Mouse (Mus musculus): ENCODE results near the gene Eif2d. TPM values are rescaled to one million over a fixed set of nuclear protein-coding genes. Genes with fewer than 3 reads are reported as not detected.
A peak's percentile ranks its signal among the peaks of the same experiment; 100 is the strongest.

Gene Eif2d
- polyA plus RNA-seq, 1 experiment from 2014 or later = 48.1 TPM

- H3K4me3 ChIP-seq (ENCODE audit: low read length) = no peak overlapping the region
- ATAC-seq (replicated peaks; ENCODE audit: extremely low read depth, insufficient read depth, low FRiP score) = no peak
- H3K27me3 ChIP-seq (ENCODE audit: control insufficient read depth, insufficient read depth, low read length) = no peaks in the 10 kb centered on the region
- no peaks in the 10 kb centered on the region for H3K36me3 ChIP-seq (ENCODE audit: control insufficient read depth, insufficient read depth)
- no peaks in the 10 kb centered on the region for H3K9me3 ChIP-seq (replicated peaks; ENCODE audit: control insufficient read depth, low read length)
- H3K9ac ChIP-seq (ENCODE audit: low read length) = no peak overlapping the region
- no peak overlapping the region for H3K27ac ChIP-seq (ENCODE audit: low read length)
- H3K4me2 ChIP-seq (ENCODE audit: low read depth, low read length) = no peak overlapping the region
- 97% methylated on average over 1 of the region's 1 CpGs for WGBS
- peaks cover 7% of the 10 kb centered on the region; the same call in 1 of the 2 replicates for H3K4me1 ChIP-seq (ENCODE audit: control insufficient read depth, insufficient read depth, low read length)
Measured at GRCm38 (mm10) chr1:131211655-131212054, 58.7 kb downstream of the Eif2d start.

- ATAC-seq (replicated peaks; ENCODE audit: extremely low read depth, insufficient read depth, low FRiP score) = no peak
- Histone ChIP-seq H3K36me3 (ENCODE audit: control insufficient read depth, insufficient read depth) (no peaks in the 10 kb centered on the region), H3K4me1 (ENCODE audit: control insufficient read depth, insufficient read depth, low read length) (peaks cover 7% of the 10 kb centered on the region; the same call in 1 of the 2 replicates), H3K9ac (ENCODE audit: low read length) (no peak overlapping the region), H3K4me2 (ENCODE audit: low read depth, low read length) (no peak overlapping the region), H3K4me3 (ENCODE audit: low read length) (no peak overlapping the region), H3K9me3 (replicated peaks; ENCODE audit: control insufficient read depth, low read length) (no peaks in the 10 kb centered on the region), H3K27me3 (ENCODE audit: control insufficient read depth, insufficient read depth, low read length) (no peaks in the 10 kb centered on the region), H3K27ac (ENCODE audit: low read length) (no peak overlapping the region)
- 40% methylated on average over 5 of the region's 5 CpGs for WGBS
Measured at GRCm38 (mm10) chr1:131212956-131213355, 60.0 kb downstream of the Eif2d start.

- H3K4me3 ChIP-seq (ENCODE audit: low read length) = no peak overlapping the region
Measured at GRCm38 (mm10) chr1:131213361-131213760, 60.4 kb downstream of the Eif2d start.

GRCm38 (mm10) chr1:131218933-131219332, 66.0 kb downstream of the Eif2d start:
- Histone ChIP-seq H3K9me3 (replicated peaks; ENCODE audit: control insufficient read depth, low read length) (no peaks in the 10 kb centered on the region), H3K4me3 (ENCODE audit: low read length) (no peak overlapping the region), H3K4me1 (ENCODE audit: control insufficient read depth, insufficient read depth, low read length) (no peaks in the 10 kb centered on the region), H3K36me3 (ENCODE audit: control insufficient read depth, insufficient read depth) (no peaks in the 10 kb centered on the region), H3K27me3 (ENCODE audit: control insufficient read depth, insufficient read depth, low read length) (no peaks in the 10 kb centered on the region), H3K9ac (ENCODE audit: low read length) (no peak overlapping the region), H3K4me2 (ENCODE audit: low read depth, low read length) (no peak overlapping the region), H3K27ac (ENCODE audit: low read length) (no peak overlapping the region)
- 84% methylated on average over 11 of the region's 11 CpGs for WGBS
- ATAC-seq (replicated peaks; ENCODE audit: extremely low read depth, insufficient read depth, low FRiP score) = no peak

More at GRCm38 (mm10) chr1:131213361-131213760, 60.4 kb downstream of the Eif2d start:
- Histone ChIP-seq H3K27ac (ENCODE audit: low read length) (no peak overlapping the region), H3K36me3 (ENCODE audit: control insufficient read depth, insufficient read depth) (no peaks in the 10 kb centered on the region), H3K27me3 (ENCODE audit: control insufficient read depth, insufficient read depth, low read length) (no peaks in the 10 kb centered on the region), H3K9ac (ENCODE audit: low read length) (no peak overlapping the region), H3K4me2 (ENCODE audit: low read depth, low read length) (no peak overlapping the region), H3K4me1 (ENCODE audit: control insufficient read depth, insufficient read depth, low read length) (peaks cover 7% of the 10 kb centered on the region; the same call in 1 of the 2 replicates), H3K9me3 (replicated peaks; ENCODE audit: control insufficient read depth, low read length) (no peaks in the 10 kb centered on the region)
- no peak for ATAC-seq (replicated peaks; ENCODE audit: extremely low read depth, insufficient read depth, low FRiP score)
- WGBS = 58% methylated on average over 6 of the region's 6 CpGs

DNA sequence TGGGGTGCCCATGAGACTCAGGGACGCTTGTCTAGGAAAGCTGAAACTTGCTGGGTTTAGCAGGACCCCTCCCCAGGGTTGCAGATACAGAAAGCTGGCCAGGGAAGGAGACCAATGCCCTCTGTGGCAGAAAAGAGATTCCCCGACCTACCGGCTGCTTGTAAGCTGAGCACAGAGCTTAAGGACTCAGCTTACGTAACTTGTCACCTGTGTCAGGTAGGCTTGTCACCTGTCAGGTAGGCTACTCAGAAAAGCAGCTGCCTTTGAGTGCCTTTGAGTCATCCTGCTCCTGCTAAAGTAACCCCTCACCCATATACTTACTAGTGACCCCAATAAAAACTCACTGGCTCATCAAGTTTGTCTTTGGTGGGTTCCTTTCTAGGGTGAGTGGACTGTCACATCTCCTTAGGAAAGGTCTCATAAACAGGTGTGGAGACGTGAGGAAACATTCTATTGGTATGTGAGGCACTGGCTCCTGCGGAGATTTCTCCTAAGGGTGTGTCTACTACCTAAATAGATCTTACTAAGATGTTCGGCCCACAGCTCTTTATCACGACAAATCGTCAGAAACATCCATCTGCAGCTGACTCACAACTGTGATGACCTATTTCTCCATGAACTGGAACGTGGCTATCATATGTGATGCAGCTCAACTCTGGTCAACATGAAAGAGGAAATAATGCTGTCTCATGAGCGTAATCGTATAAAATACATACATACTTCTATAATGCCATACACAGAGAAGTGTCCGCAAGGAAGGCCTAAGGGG, 69.0 kb downstream of the Eif2d start:
- WGBS = 73% methylated on average over 13 of the region's 13 CpGs
- no peak overlapping the region for H3K4me3 ChIP-seq (ENCODE audit: low read length)
- H3K27me3 ChIP-seq (ENCODE audit: control insufficient read depth, insufficient read depth, low read length) = no peaks in the 10 kb centered on the region
- H3K9ac ChIP-seq (ENCODE audit: low read length) = no peak overlapping the region
- no peak overlapping the region for H3K4me2 ChIP-seq (ENCODE audit: low read depth, low read length)
- no peaks in the 10 kb centered on the region for H3K9me3 ChIP-seq (replicated peaks; ENCODE audit: control insufficient read depth, low read length)
- H3K36me3 ChIP-seq (ENCODE audit: control insufficient read depth, insufficient read depth) = no peaks in the 10 kb centered on the region
- H3K4me1 ChIP-seq (ENCODE audit: control insufficient read depth, insufficient read depth, low read length) = no peaks in the 10 kb centered on the region
- no peak for ATAC-seq (replicated peaks; ENCODE audit: extremely low read depth, insufficient read depth, low FRiP score)
- H3K27ac ChIP-seq (ENCODE audit: low read length) = no peak overlapping the region

GRCm38 (mm10) chr1:131223345-131223744, 70.4 kb downstream of the Eif2d start:
- Histone ChIP-seq H3K9me3 (replicated peaks; ENCODE audit: control insufficient read depth, low read length) (no peaks in the 10 kb centered on the region), H3K9ac (ENCODE audit: low read length) (no peak overlapping the region), H3K4me3 (ENCODE audit: low read length) (no peak overlapping the region), H3K4me2 (ENCODE audit: low read depth, low read length) (no peak overlapping the region), H3K36me3 (ENCODE audit: control insufficient read depth, insufficient read depth) (no peaks in the 10 kb centered on the region), H3K27ac (ENCODE audit: low read length) (no peak overlapping the region), H3K27me3 (ENCODE audit: control insufficient read depth, insufficient read depth, low read length) (no peaks in the 10 kb centered on the region), H3K4me1 (ENCODE audit: control insufficient read depth, insufficient read depth, low read length) (peaks cover 9% of the 10 kb centered on the region)
- no peak for ATAC-seq (replicated peaks; ENCODE audit: extremely low read depth, insufficient read depth, low FRiP score)
- WGBS = 88% methylated on average over 2 of the region's 2 CpGs

GRCm38 (mm10) chr1:131224848-131225471, 72.0 kb downstream of the Eif2d start:
- WGBS = 71% methylated on average over 12 of the region's 12 CpGs
- ATAC-seq (replicated peaks; ENCODE audit: extremely low read depth, insufficient read depth, low FRiP score) = no peak
- Histone ChIP-seq H3K4me3 (ENCODE audit: low read length) (no peak overlapping the region), H3K9me3 (replicated peaks; ENCODE audit: control insufficient read depth, low read length) (no peaks in the 10 kb centered on the region), H3K4me2 (ENCODE audit: low read depth, low read length) (no peak overlapping the region), H3K4me1 (ENCODE audit: control insufficient read depth, insufficient read depth, low read length) (peaks cover 19% of the 10 kb centered on the region), H3K9ac (ENCODE audit: low read length) (no peak overlapping the region), H3K27me3 (ENCODE audit: control insufficient read depth, insufficient read depth, low read length) (no peaks in the 10 kb centered on the region), H3K36me3 (ENCODE audit: control insufficient read depth, insufficient read depth) (no peaks in the 10 kb centered on the region), H3K27ac (ENCODE audit: low read length) (no peak overlapping the region)

- H3K27ac ChIP-seq (ENCODE audit: low read length) = peak overlapping the region; percentile 59
- no peaks in the 10 kb centered on the region for H3K36me3 ChIP-seq (ENCODE audit: control insufficient read depth, insufficient read depth)
- H3K4me2 ChIP-seq (ENCODE audit: low read depth, low read length) = peak overlapping the region; percentile 48
- H3K27me3 ChIP-seq (ENCODE audit: control insufficient read depth, insufficient read depth, low read length) = no peaks in the 10 kb centered on the region
- H3K4me3 ChIP-seq (ENCODE audit: low read length) = peak overlapping the region; percentile 10; the same call in 1 of the 2 replicates
- H3K4me1 ChIP-seq (ENCODE audit: control insufficient read depth, insufficient read depth, low read length) = peaks cover 29% of the 10 kb centered on the region
- WGBS = 25% methylated on average over 7 of the region's 7 CpGs
- peak overlapping the region; percentile 12; the same call in 1 of the 2 replicates for H3K9ac ChIP-seq (ENCODE audit: low read length)
- no peaks in the 10 kb centered on the region for H3K9me3 ChIP-seq (replicated peaks; ENCODE audit: control insufficient read depth, low read length)
- peak; percentile 76 for ATAC-seq (replicated peaks; ENCODE audit: extremely low read depth, insufficient read depth, low FRiP score)
Measured at GRCm38 (mm10) chr1:131228225-131228624, 75.2 kb downstream of the Eif2d start.

DNA sequence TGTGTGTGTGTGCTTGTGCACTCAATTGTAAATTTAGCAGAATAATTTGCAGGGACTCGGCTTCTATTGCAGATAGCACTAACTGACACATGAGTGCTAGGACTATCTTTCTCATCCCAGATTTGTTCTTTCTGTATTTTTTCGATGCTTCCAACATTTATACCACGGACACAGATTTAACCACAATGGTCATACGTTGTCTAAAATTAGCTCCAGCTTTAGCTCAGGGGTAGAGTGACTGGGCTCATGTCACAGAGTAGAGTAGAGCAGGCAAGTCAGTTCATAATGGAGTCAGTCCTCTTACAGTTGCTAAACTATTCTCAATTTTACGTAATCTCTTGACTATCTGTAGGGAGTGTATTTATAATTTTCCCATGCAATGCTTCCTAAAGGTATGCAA, 75.7 kb downstream of the Eif2d start:
- Histone ChIP-seq H3K27ac (ENCODE audit: low read length) (peak overlapping the region; percentile 59), H3K27me3 (ENCODE audit: control insufficient read depth, insufficient read depth, low read length) (no peaks in the 10 kb centered on the region), H3K4me3 (ENCODE audit: low read length) (peak overlapping the region; percentile 10; the same call in 1 of the 2 replicates), H3K9me3 (replicated peaks; ENCODE audit: control insufficient read depth, low read length) (no peaks in the 10 kb centered on the region), H3K4me1 (ENCODE audit: control insufficient read depth, insufficient read depth, low read length) (peaks cover 33% of the 10 kb centered on the region), H3K36me3 (ENCODE audit: control insufficient read depth, insufficient read depth) (no peaks in the 10 kb centered on the region), H3K4me2 (ENCODE audit: low read depth, low read length) (peak overlapping the region; percentile 48), H3K9ac (ENCODE audit: low read length) (peak overlapping the region; percentile 12; the same call in 1 of the 2 replicates)
- peak; percentile 69; the same call in 1 of the 2 replicates for ATAC-seq (replicated peaks; ENCODE audit: extremely low read depth, insufficient read depth, low FRiP score)
- WGBS = 48% methylated on average over 5 of the region's 5 CpGs

Measured in heart, embryonic 16.5 days (tissue).